8 mouse cellular contexts compared by ENCODE assay signal in genomic region chr17:34295891-34296794, GRCm38 (mm10). TPM values are rescaled to one million over a fixed set of nuclear protein-coding genes. Genes with fewer than 3 reads are reported as not detected.
DNase-seq lines count a peak whose midpoint lies in the region; ATAC-seq and TF ChIP-seq lines count a peak whose summit lies in the region.

No protein-coding gene starts in this region.

- H3K4me3 ChIP-seq in heart, postnatal 0 days (ENCODE audit: low read depth, low read length): peak overlapping the region; percentile 20; the same call in 1 of the 2 replicates
- peak overlapping the region; percentile 33 for H3K4me3 ChIP-seq in lung, embryonic 16.5 days (ENCODE audit: low read length)

- H3K9ac ChIP-seq in heart, postnatal 0 days (replicated peaks; ENCODE audit: low read depth, low read length): no peak overlapping the region
- H3K9ac ChIP-seq in lung, embryonic 16.5 days (ENCODE audit: low read length): no peak overlapping the region

- no peak for TF ChIP-seq CTCF in heart, postnatal 0 days (IDR thresholded peaks at IDR 0.05; ENCODE audit: low read depth)

- no peaks in the 10 kb centered on the region for H3K4me1 ChIP-seq in heart, postnatal 0 days (ENCODE audit: control insufficient read depth, insufficient read depth)
- H3K4me1 ChIP-seq in lung, embryonic 16.5 days (replicated peaks; ENCODE audit: control insufficient read depth, insufficient read depth, low read length): peaks cover 4% of the 10 kb centered on the region

- no peaks in the 10 kb centered on the region for H3K9me3 ChIP-seq in heart, postnatal 0 days (replicated peaks; ENCODE audit: control insufficient read depth, low read length)
- no peaks in the 10 kb centered on the region for H3K9me3 ChIP-seq in lung, embryonic 16.5 days (ENCODE audit: control insufficient read depth, low read length)

- DNase-seq in urinary bladder, postnatal 25 days (ENCODE audit: low spot score): peak; percentile 28
- DNase-seq in urinary bladder, postnatal 10 days (ENCODE audit: low spot score): no peak
- DNase-seq in embryo, embryonic 9.5 days (ENCODE audit: extremely low spot score): peak; percentile 72
- peak; percentile 63 for DNase-seq in heart, postnatal 0 days (ENCODE audit: low spot score)
- DNase-seq in kidney, postnatal 10 days: peak; percentile 37
- DNase-seq in retina, postnatal 1 day: peak; percentile 71
- DNase-seq in urinary bladder, postnatal 4 days (ENCODE audit: low spot score in 2 of 2): no peak

- peak; percentile 60; the same call in 1 of the 2 replicates for ATAC-seq in heart, postnatal 0 days (ENCODE audit: insufficient read depth, low read depth)
- peak; percentile 67; the same call in 1 of the 2 replicates for ATAC-seq in lung, embryonic 16.5 days (ENCODE audit: low read depth)

- H3K27ac ChIP-seq in heart, postnatal 0 days (ENCODE audit: low read depth): no peak overlapping the region
- H3K27ac ChIP-seq in lung, embryonic 16.5 days (ENCODE audit: low read length): no peak overlapping the region

- WGBS in heart, postnatal 0 days: 23% methylated on average over 23 of the region's 23 CpGs
- WGBS in lung, embryonic 16.5 days: 20% methylated on average over 23 of the region's 23 CpGs

- H3K27me3 ChIP-seq in heart, postnatal 0 days (ENCODE audit: control insufficient read depth, insufficient read depth, low read length): peaks cover 9% of the 10 kb centered on the region; the same call in 1 of the 2 replicates
- H3K27me3 ChIP-seq in lung, embryonic 16.5 days (ENCODE audit: control insufficient read depth, insufficient read depth, low read depth, low read length): no peaks in the 10 kb centered on the region

- no peaks in the 10 kb centered on the region for H3K36me3 ChIP-seq in heart, postnatal 0 days (replicated peaks; ENCODE audit: control insufficient read depth, insufficient read depth, low read length)
- no peaks in the 10 kb centered on the region for H3K36me3 ChIP-seq in lung, embryonic 16.5 days (ENCODE audit: control insufficient read depth, insufficient read depth, low read length)

- TF ChIP-seq EP300 in heart, postnatal 0 days (IDR thresholded peaks at IDR 0.05; ENCODE audit: low read depth): no peak

- peak overlapping the region; percentile 43 for H3K4me2 ChIP-seq in heart, postnatal 0 days (ENCODE audit: low read depth, low read length)
- peak overlapping the region; percentile 46 for H3K4me2 ChIP-seq in lung, embryonic 16.5 days (ENCODE audit: low read depth, low read length)

RNA-seq across cellular contexts. Expression of gene H2-Aa, which starts 8.5 kb away (rescaled TPM):
- total RNA-seq in heart, postnatal 0 days (2014; rRNA removed; ENCODE audit: low replicate concordance): 5.8 TPM in 1 of 2 replicates, not detected in the other
- 1.7 and 2.5 TPM in 2 replicates for polyA plus RNA-seq in heart, postnatal 0 days (2015; fragmentation: Nextera tagmentation; extraction: Ambion mirVana)
- polyA plus RNA-seq in lung, embryonic 16.5 days (2015; fragmentation: Nextera tagmentation; extraction: Ambion mirVana): 9.0 and 18.1 TPM in 2 replicates

RNA-seq across cellular contexts. Expression of gene H2-Eb1, which starts 9.5 kb away (rescaled TPM):
- 1.2 TPM in 1 of 2 replicates, not detected in the other for total RNA-seq in heart, postnatal 0 days (2014; rRNA removed; ENCODE audit: low replicate concordance)
- 4.1 and 4.4 TPM in 2 replicates for polyA plus RNA-seq in heart, postnatal 0 days (2015; fragmentation: Nextera tagmentation; extraction: Ambion mirVana)
- polyA plus RNA-seq in lung, embryonic 16.5 days (2015; fragmentation: Nextera tagmentation; extraction: Ambion mirVana): 6.5 and 13.5 TPM in 2 replicates

RNA-seq across cellular contexts. Expression of gene H2-Eb2, which starts 29.3 kb away (rescaled TPM):
- total RNA-seq in heart, postnatal 0 days (2014; rRNA removed; ENCODE audit: low replicate concordance): not detected in 2 replicates
- polyA plus RNA-seq in heart, postnatal 0 days (2015; fragmentation: Nextera tagmentation; extraction: Ambion mirVana): not detected in 2 replicates
- polyA plus RNA-seq in lung, embryonic 16.5 days (2015; fragmentation: Nextera tagmentation; extraction: Ambion mirVana): 0.04 TPM in 1 of 2 replicates, not detected in the other

RNA-seq across cellular contexts. Expression of gene H2-Ab1, which starts 38.7 kb away (rescaled TPM):
- 0.69 and 4.1 TPM in 2 replicates for total RNA-seq in heart, postnatal 0 days (2014; rRNA removed; ENCODE audit: low replicate concordance)
- 2.0 and 3.6 TPM in 2 replicates for polyA plus RNA-seq in heart, postnatal 0 days (2015; fragmentation: Nextera tagmentation; extraction: Ambion mirVana)
- polyA plus RNA-seq in lung, embryonic 16.5 days (2015; fragmentation: Nextera tagmentation; extraction: Ambion mirVana): 15.1 and 36.2 TPM in 2 replicates

RNA-seq across cellular contexts. Expression of gene H2-Ob, which starts 57.4 kb away (rescaled TPM):
- not detected in 2 replicates for total RNA-seq in heart, postnatal 0 days (2014; rRNA removed; ENCODE audit: low replicate concordance)
- polyA plus RNA-seq in heart, postnatal 0 days (2015; fragmentation: Nextera tagmentation; extraction: Ambion mirVana): 0.08 and 0.14 TPM in 2 replicates
- polyA plus RNA-seq in lung, embryonic 16.5 days (2015; fragmentation: Nextera tagmentation; extraction: Ambion mirVana): 0.35 and 0.53 TPM in 2 replicates

Comparison
In these comparisons a context has a peak if more than half of its experiments do, and no peak if none do; other contexts are left out.
1. DNase-seq: peak in urinary bladder, postnatal 25 days (single experiment), embryo, embryonic 9.5 days (single experiment), heart, postnatal 0 days (single experiment), kidney, postnatal 10 days (single experiment) and retina, postnatal 1 day (single experiment); none in urinary bladder, postnatal 10 days (single experiment) and urinary bladder, postnatal 4 days (0 of 2).